Mouse (Mus musculus): ENCODE measurements at regions not wholly inside any gene's neighbourhood (a gene's known extent, or its start where the extent isn't known, plus 50 kb on each side); places are given as distances from the start of the nearest gene placed in this dataset.

DNA sequence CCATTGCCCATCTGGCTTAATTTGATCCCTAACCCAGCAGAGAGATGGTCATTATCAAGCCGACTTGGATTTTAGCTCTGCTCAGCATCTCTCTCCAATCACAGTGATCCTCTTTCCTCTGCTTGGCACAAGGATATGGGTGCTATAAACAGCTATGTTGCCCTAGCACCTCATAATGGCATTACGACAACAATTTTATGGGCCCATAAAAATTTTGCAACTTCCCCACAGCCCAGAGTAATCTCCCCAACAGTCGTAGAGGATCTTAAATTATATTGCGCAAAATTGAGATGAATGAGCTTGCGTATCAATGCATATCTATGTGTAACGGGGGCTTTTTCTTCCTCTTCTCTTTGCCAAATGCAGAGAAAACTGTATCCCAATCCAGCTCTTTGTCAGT lies 329.4 kb downstream of the Hlx start:
- intact Hi-C loops (cut with DNase I): no loop called here

DNA sequence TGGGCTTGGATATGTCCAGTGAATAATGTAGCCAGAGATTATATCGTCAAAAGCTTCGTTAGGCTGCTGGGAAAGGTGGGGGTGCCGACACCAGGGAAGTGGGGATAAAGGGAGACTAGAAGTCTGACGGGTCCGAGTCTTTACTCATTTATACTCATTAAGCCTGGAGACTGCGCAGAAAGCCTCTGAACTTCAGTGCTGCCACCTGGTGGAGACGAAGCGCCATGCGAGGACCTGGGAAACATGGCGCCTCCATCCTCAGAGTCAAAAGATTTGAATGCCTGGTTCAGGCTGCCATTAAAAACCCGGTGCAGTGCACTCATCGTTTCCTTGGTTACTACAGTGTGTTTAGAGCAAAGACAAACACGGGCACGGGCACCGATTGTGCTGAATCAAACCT lies 337.2 kb downstream of the Hlx start:
- intact Hi-C loops (cut with DNase I): loop anchor here (2.0 kb wide), 1 partner anchor 128 kb away; no protein-coding TSS in a partner anchor

DNA sequence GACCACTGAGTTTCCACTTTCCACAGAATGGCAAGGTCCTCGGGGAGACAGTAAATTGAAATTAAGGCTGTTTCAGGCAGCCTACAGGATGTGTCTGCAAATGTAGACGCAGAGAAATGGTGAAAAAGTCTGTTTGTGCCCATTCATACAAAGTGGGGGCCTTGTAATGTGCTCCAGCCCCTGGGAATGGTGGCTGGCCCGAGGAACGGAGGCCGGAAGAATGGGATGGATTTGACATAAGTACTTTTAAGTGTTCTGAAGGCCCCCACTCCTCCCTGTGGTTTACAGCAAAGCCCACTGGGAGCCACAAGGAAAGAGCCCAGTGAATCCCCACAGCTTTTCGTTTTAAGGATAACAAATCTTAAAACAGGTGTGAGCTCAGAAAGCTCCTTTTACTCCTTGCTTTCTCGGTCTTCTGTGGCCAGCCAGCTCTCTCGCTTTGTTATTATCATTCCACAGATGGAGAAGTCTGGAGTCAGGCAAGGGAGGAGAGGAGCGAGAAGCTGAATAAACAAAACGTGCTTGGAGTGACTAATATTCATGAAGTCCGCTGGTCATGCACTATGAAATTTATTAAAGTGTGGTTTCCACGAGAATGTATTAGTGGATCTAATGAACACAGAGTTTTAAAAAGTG lies 337.7 kb downstream of the Hlx start:
- intact Hi-C loops (cut with DNase I): loop anchor here (2.0 kb wide), 1 partner anchor 128 kb away; no protein-coding TSS in a partner anchor

DNA sequence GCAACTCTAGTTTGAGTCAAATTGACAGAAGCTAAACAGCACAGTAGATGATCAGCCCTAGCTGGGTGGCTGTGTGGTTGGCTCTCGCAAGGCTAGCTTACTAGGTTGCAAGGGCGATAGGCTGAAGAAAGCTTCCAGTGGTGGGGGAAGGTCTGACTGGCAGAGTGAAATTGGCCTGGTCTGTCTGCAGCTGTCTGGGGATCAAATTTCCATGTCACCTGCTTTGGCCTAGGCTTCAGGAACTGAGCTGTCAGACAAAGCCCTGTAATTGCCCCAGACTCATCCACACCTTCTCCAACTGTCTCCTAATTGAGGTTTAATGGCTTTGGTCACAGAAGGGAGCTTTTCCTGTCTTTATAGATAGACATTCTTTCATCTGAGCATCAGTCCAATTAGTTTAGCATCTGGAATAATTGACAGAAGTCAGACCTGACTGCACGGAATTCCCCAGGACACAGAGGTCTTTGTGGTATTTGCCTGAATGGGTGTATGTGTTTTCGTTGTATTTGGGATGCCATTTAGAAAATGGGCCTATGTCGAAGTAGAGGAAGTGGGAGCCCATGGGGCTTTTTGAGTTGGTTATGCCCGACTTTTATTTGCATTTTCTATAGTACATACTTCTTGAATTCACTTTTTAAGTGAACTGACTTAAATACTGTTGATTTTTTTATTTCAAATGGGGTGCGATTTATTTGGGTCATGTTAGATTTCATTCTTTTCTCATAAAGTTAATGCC lies 348.2 kb downstream of the Hlx start:
- intact Hi-C loops (cut with DNase I): no loop called here

DNA sequence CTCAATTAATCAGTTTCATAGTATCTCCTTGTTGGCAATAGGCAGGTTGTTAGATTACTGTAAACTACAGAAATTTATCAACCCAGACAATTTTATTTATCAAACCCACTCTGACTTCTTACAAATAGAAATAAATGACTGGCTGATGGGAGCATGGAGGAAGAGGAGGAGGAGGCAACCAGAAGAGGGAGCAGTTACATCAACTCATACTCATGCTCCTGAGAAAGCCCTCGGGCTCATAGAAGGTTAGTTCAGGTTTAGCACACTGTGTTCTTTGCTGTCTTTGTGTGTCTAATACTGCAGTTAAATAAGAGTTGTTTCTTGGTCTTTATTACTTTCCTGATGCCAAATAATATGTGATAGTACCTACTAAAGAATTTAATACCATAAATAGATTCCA lies 344.6 kb upstream of the 1700056E22Rik start:
- intact Hi-C loops (cut with DNase I): no loop called here

DNA sequence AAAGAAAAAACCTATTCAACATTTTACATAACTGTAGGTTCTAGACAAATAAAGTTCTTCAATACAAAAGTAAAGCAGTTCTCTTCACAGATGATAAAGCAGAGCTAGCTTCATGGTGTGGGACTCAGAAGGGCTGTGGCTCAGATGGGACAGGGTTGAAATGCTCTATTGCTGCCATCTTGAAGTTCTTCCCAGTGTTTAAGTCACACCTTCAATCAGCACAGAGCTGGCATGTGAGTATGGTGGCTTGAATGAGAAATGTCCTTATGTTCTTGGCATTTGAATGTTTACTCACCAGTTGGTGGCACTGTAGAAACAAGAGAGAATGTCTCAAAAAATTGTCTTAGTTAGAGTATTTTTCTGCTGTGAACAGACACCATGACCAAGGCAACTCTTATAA lies 330.9 kb upstream of the 1700056E22Rik start:
- intact Hi-C loops (cut with DNase I): no loop called here

DNA sequence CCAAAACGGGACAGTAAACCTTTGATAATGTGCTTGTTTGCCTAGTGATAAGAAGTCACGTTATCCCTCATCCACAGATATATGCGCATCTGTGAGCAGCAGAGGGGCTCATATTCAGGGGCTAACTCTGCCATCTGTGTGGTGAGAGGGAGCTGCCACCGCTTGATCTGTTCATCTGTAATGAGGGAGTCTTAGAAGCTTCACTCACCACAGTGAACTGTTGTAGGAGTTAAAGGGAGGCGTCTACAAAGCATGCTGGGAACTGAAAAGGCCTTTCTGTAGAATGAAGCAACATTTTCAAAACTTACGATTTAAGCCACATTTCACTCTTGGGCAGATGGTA lies 324.1 kb upstream of the 1700056E22Rik start:
- intact Hi-C loops (cut with DNase I): no loop called here

DNA sequence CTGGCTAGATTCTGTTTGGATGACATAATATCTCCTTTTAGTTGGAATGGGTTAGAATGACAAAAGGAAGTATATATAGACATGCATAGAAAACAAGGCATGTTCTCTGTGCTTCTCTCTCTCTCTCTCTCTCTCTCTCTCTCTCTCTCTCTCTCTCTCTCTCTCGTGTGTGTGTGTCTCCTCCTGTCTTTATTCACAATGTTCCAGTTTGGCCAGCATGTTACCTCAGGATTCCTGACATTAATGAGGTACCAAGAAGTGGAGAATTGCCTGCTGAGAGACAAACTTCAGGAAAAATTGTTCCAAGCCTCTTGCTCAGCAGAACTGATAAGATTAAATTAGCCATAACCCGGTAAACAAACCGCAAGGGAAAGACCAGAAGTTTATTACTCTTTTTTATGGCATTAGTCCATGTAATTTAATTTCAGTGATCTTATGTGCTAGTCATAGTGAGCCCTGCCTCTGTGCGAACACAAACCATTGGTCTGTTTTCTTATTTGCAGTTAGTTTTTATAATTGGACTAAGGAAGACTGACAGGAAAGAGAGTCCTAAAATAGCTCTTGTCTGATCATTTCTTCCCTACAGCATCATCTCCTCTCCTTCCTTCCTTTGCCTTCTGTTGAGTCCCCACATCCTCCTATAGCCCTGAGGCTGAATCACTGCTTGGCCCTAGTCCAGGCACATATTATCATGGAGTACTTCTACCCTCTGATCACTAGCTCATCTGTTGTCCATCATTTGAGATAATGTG lies 323.5 kb upstream of the 1700056E22Rik start:
- intact Hi-C loops (cut with DNase I): no loop called here

DNA sequence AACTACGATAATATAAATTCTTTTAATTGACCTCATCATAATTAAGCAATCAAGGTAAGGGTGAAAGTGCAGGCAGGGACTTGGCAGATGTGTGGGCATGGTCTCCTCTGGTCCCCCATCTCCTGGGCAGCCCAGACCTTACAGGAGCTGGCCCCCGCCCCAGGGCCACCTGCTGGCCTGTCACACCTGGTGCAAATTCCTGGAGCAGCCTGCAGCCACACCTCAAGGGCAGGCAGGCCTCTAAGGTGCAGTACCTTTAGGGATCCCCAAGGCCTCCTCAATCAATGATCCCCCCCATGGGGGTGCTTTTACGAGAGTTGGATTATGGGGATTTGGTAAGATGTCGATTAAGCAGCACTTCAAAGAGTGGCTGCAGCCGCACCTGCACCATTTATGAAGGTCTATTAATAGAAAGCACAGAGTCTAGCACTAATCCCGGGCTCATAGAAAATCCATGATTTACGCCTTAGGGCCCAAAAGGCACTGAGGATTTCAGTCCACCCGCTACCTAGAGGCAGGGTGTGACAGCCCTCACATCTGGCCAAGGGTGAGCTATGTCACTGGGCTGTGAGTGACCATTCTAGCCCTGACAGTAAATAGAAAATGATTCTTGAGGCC lies 319.8 kb upstream of the 1700056E22Rik start:
- intact Hi-C loops (cut with DNase I): no loop called here

DNA sequence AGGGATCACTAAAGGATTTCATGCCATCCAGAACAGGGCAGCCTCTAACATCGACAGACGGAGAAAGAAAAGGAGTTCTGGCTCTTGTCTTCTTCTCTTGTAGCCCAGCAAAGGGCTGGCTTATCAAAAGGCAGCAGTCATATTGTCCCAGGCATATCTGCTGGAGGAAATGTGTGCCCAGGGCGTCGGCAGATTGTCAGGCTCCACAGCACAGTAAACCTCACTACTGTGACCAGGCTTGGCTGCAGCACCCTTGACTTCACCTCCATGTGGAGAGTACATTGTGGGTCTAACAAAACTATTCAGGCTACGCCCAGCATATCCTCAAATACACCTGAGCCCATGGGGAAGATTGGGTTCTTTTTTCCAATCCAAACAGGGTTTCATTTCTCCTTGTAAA lies 317.7 kb upstream of the 1700056E22Rik start:
- intact Hi-C loops (cut with DNase I): no loop called here

DNA sequence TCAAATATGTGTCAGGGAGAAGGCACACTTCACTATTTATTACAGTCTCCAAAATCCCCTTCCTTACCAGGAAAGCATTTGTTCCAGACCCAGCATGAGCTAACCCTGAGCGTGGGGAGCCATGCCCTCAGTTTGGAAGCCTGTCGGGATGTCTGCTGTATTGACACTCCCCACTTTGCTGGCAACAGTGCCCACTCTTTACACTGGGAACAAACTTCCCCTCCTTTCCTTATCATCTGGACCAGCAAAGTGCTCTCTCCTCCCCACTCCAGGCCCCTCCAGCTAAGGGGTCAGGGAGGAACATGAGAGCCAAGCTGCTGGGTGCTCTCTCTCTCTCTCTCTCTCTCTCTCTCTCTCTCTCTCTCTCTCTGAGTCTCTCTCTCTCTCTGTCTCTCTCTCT lies 310.7 kb upstream of the 1700056E22Rik start:
- intact Hi-C loops (cut with DNase I): no loop called here

DNA sequence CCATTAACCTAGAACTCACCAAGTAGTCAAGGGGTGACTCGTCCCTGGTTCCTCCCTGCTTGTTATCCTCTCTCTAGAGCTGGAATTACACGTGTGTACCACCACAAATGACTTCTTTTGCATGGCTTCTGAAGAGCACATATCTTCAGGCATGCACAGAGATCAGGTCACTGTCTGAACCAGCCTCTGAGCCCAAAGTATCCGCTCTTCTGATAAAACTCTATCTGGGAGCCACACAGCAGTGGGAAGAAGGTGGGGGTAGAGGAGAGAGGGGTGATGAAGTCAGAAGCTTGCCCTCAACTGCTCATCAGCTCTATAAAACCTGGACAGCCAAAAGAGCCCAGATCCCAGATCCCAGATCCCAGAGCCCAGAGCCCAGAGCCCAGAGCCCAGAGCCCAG lies 301.9 kb upstream of the 1700056E22Rik start:
- intact Hi-C loops (cut with DNase I): no loop called here

DNA sequence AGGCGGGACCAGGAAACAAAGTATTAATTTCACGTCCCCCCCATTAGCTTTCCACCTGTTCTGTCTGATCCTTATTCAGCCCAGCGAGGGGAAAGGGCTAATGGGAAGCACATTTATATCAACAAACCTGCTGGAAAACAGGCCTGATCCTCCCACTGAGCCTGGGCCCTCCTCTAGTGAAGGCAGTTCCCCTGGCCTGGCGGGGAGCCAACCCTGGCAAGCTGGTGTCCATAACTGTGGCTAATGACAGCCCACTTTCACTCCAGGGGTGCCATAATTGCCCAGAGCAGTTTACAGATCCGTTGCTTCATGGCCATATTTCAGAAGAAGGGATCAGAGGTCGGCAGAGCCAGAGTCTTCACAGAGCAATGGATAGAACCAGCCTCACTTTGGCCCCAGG lies 301.2 kb upstream of the 1700056E22Rik start:
- intact Hi-C loops (cut with DNase I): no loop called here

DNA sequence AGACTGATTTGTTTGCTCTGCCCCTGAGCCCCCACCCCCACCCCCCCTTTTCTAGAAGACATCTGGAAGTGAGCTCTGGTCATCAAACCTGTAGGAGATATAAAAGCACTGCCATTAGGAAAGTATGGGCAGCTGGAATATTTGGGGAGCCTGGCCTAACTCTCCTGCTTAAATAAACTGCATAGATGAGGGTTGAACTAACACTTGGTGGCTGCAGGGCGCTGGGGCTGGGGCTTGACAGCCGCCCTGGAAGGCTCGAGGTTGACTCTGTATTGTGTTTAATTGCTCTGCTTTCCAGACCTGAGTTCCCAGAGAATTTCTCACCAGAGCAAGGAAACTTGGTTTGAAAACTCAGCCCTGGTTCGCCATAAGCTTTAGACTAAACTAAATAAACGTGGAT lies 300.7 kb upstream of the 1700056E22Rik start:
- intact Hi-C loops (cut with DNase I): no loop called here

DNA sequence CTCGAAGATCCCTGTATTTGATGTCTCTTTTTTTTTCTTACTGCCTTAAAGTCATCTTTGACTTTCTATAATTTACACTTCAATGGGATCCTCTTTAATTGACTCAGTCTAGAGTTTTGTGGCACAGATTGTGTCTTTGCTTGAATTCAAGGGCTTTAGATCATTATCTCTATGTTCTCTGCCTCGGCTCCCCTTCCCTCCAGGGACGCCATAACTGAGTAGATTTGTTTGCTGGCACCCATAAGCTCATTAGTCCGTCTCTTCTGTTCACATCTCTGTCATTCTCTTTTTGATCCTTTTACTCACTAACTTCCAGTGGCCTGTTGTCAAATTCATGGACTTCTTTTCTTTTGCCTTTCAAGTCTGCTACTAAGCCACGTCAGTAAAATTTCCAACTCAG lies 299.0 kb upstream of the 1700056E22Rik start:
- intact Hi-C loops (cut with DNase I): no loop called here

DNA sequence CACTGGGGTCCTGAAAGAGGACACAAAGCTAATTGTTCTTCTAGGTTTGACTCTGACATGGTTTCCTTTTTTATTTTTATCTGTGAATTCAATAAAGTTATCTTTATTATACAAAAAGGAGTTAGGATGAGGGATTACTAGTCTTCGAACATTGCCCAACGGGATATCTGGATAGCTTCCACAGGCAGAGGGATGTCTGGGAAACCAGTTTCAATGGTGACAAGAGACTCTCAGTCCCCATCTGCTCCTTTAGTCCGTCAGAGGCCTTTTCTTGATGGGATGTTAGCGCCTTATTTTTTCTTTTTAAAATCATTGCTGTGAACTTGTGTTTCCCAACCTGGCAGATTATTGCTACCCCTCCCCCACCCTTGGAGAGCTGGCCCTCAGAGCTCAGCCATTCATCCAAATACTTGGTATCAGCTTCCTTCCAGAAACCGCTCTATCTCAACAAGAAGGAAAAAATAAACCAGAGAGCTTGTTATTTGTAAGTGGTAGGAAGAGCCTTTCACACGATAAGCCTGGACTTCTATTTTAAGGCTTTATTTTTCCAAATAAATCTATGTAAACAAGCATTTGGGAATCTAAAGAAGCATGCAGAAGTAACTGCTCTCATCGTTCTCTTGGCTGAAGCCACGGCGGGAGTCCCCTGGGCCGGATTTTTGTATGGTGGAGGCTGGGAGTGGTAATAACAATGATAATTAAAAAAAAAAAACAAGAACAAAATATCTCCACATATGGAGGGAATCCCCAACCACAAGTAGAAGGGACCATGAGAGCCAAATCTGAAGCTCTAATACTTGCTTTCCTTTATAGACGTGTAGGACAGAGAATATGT lies 296.6 kb upstream of the 1700056E22Rik start:
- intact Hi-C loops (cut with DNase I): no loop called here

DNA sequence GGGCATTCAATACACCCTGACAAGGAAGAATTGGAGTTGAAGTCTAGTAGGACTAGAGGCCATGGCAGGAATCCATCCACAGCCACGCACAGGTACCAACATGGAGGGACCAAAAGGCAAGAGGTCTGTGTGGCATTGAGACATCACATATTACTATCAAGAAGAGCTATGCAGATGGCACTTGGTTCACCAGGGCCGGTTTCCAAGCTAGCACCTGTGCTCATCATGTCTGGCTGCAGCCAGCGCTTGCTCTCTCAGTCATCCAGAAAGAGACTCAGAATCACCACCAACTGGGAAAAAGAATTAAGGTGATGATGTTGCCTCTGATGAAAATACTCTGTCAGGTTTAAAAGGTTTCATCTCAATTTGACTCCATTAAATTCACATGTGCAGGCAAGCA lies 292.1 kb upstream of the 1700056E22Rik start:
- intact Hi-C loops (cut with DNase I): no loop called here

DNA sequence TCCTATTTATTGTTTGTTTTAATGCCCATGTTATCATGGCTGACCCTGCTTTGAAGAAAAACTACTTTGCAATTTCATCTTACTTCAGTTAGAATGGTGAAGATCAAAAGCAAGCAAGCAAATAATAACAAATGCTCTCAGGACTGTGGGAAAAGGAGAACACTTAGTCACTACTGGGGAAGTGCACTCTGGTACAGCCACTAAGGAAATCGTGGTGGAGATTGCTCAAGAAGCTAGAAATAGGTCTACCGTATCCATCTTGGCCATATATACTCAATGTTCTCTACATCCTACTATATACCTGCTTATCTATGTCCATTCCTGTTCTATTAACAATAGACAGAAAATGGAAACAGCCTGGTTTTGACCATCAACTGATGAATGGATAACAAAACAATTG lies 290.1 kb upstream of the 1700056E22Rik start:
- intact Hi-C loops (cut with DNase I): no loop called here

DNA sequence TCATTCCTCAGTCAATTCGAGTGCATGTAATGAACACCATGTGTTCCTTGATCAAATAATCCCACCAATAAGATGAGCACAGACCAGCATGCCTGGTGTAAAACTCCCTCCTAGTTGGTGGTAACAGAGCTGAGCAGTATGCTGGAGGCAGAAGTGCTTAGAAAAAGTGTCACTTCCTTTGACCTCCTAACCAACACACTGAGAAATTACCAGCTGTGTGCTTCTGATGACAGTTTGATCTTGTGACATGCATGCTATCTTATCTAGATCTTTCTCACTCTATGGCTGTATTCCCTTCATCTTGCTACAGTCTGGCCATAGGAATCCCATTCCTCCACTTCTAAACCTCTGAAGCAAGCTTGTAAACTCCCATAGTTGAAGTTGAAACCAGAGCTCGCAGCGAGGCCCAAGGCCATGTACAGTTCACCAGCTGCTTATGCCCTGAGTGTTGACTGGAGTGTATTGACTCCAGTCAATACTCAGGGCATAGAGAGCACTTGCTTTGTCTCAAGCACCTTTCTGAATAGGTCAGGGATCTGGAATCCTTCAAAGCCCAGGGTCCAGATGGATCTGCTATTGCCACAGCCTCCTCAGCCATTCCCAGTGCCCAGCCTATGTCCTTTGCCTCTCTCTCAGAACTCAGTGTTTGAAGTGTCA lies 286.5 kb upstream of the 1700056E22Rik start:
- intact Hi-C loops (cut with DNase I): no loop called here

DNA sequence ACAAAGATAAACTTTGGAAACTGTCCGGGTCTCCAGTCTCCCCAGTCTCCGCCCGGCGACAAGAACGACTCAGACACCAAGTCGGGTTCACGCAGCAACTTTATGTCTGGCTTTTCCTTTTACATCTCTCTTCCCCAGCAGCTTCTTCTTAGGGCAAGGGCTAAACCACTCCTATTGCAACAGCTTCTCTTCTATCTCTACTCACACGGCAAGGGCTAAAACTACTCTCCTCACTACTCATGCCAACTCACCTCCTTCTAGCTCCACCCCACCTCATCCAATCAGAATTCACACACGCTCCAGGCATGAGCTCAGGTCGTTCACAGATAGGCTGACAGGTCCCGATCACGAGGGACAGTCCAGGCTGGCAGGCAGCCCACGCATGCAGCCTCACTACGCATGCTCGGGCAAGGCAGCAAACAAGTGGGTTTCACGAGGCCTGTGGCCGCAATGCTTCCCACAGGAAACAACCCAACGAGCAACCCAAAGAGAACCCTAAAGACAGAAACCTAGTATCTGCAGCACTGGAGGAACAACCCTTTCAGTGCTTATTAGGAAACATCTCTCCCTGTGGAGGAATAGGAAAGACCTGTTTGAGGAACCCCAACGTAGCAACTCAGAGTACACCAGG lies 276.2 kb upstream of the 1700056E22Rik start:
- intact Hi-C loops (cut with DNase I): no loop called here
